Mouse (Mus musculus) left cerebral cortex, adult 8-10 months (tissue): ENCODE results near the gene Clint1. TPM values are rescaled to one million over a fixed set of nuclear protein-coding genes. Genes with fewer than 3 reads are reported as not detected.
A peak's percentile ranks its signal among the peaks of the same experiment; 100 is the strongest.

Source experiments
- DNase-seq, 2 experiments: peaks; one replicate each; pipeline ENCODE4 v3.0.0; 2022; ENCODE audit warnings: low spot score in 2 of 2
- microRNA-seq, 2 experiments: library from miRNA; unstranded; fragments of <30 nt; microRNA quantifications; one replicate each; pipeline ENCODE4 v1.2.0; 2022
- total RNA-seq, 4 experiments: library from RNA; stranded (reverse); gene quantifications; 2 replicates each; pipeline ENCODE4 v1.2.4; 2022

Gene Clint1
- total RNA-seq, 4 experiments from 2014 or later: 47.4 to 51.5 (median 48.0) TPM

DNA sequence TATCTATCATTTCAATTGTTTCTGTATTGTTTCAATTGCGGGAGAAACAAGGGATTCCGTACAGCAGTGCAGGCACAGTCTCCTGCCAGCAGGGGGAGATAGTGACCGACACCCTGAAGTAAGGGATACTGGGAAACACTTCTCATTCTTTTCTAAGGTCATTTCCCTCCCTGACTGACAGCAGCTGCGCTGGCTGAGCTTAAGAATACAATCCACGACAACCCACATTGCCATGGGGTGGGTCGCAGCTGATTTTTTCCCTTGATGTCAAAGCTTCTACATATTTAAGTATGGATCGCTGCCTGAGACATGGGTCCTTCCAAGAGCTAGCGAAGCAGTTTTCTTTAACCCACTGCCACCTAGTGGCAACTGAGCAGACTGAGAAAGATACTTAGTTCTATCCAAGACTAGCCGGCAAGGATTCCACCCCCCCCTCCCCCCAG, 74.8 kb downstream of the Clint1 start:
- DNase-seq: peak; percentile 60 to 62

DNA sequence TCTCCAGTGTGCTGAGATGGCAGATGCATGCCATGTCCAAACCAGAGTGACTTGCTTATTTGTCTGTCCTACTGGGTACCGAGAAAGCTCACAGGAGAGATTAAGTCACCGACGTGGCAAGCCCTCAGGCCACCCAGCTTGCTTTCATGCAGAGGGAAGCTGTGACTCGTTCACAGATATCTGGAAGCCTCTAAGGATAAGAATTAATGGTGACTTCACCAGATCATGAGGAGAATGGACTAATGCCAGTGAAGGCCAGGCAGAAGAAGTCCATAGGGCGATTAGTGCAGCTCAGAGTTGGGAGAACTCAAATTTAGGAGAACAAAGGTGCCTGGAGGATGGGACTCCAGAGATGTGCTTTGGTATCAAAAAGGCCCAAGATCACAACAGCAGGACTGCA, 75.6 kb downstream of the Clint1 start:
- DNase-seq: no peak

DNA sequence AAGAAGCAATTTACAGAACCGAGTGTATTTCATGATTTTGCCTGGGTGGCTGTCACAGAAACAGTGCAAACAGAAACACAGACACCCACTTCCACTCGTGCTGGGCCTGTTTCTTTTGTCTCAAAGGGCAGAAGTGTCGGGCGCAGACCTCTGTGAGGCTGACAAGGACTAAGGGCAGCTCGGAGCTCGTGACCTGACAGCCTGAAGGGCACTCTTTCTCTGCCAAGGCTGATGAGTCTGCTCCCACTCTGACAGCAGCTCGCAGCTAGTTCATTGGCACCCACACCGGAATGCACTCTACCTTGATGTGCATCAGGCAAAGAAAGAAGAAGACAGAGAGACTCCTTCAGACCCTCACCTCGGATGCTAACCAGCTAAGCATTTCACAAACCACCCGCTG, 77.7 kb downstream of the Clint1 start:
- no peak for DNase-seq

DNA sequence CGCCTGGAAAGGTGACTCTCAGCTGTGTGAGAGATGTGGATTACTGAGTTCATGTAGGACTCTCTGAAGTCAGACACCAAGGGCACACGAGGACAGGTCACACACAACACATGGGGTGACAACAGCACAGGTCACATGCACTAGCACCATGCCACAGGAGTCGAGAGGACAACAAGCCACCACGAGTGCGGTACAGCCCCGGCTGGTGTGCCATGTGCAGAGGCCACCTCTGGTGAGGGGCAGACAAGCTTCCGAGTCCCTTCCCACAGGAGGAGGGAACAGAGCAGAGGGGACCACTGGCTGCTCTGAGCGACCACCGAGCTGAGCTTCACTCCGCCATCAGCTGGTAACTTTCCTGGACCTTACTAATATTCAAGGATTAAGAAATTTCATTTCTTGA, 80.9 kb downstream of the Clint1 start:
- no peak for DNase-seq

DNA sequence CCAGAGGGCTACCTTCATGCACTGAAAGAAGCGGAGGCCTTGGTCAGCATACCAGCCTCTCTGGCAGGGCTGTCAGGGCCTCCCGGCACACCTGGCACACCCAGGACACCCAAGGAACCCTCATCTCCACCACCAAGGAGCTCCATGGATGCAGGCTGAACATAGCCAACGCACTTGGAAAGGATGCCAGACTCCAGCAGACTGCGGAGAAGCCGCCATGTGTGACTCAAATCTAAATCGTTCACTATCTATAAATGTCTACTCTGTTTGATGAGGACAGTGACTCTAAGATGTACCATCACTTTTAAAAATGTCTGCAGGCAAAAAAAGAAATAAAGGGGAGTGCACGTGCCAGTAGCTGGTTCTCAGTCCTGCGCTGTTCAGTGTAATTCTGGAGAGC, 85.6 kb downstream of the Clint1 start:
- DNase-seq: no peak

DNA sequence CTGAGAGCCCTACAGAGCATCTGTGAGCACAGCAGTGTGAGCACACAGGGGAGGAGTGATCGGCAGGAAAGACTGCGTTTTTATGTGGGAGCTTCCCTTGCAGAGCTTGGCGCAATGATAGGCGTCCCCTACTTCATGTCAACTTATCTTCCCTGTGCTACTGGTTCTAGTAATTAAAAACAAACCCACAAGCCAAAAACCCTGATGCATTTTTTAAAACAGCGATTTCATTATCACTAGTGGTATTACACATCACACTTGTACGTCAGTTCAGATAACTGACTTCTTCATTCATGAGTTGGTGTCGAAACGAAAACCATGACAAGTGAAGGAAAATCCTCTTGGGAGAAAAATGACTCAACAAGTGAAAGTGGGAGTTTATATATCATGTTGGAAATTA, 87.1 kb downstream of the Clint1 start:
- DNase-seq: no peak

DNA sequence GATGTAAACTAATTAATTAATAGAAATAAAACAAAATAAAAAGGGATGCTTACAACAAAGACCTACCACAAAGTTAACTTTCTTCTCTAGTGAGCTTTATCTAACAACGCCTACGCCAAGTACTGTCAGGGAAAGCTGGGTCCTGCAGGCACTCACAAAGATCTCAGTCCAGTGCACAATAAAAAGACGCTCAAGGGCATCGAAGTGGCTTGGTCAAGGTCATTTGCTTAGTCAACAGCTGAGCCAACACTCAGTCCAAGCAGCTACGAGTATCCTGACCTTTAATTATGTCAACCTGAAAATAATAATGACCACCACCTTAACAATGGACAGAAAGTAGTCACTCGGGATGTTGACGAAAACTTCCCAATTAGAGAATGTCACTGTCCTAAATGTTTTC, 90.4 kb downstream of the Clint1 start:
- DNase-seq: no peak

DNA sequence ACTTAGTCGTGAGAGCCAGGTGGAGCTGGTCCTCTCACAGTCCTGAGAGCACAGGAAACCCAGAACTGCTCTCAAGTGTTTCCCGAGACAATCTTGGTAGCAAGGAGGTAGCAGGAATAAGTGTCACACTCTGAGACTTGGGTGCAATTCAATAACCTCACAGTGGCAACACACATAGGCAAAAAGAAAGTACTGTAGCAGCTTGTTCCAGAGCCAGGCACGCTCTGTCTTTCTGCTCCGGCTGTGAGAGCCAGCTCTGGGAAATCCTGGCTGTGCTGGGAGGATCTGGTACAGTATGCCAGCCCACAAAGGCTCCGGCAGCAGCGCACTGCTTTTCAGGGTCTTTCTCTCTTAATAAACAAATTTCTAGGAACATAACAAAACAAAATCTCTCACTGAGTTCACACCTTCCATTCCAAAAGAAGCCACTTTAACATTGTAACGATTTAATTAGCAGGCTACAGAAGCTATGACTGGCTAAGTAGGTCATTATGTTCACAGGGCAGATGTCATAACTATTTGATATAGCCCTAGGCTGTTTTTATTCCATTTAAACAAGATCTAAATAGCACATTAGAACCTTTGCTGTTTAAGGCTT, 91.4 kb downstream of the Clint1 start:
- DNase-seq: peak in 1 of 2 experiments; percentile 38

DNA sequence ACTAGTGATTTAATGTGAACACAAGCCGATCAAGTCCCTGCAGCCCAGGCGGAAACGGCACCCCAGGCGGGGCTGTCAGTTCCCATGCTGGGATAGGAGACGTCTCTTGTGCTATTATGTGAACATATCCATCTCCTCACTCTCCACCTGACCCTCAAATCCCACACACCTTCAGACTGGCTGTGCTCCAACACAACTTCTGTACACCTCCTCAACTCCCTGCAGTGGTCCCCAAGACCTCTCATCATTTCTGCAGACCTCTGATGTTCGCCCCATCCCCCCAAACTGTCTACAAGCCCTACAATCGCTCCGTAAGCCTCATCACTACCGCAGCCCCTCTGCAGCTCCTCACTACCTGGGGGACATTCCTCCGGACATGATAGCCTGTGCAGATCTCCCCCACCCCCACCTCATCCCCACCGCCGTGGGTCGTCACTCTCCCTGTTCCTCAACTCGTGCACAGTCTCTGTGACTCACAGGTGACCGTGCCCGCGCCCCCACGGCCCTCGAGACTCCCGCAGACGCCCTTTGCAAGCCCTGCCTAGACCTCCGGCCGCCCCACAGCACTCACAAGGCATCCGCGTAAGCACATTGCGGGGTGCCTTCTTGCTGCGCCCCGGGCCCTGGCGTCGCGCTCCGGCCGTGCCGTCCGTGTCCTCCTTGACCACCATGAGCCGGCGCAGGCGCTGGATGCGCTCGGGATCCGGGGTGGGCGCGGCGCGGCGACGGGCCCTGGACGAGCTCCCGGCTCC, 92.2 kb downstream of the Clint1 start:
- DNase-seq: no peak

DNA sequence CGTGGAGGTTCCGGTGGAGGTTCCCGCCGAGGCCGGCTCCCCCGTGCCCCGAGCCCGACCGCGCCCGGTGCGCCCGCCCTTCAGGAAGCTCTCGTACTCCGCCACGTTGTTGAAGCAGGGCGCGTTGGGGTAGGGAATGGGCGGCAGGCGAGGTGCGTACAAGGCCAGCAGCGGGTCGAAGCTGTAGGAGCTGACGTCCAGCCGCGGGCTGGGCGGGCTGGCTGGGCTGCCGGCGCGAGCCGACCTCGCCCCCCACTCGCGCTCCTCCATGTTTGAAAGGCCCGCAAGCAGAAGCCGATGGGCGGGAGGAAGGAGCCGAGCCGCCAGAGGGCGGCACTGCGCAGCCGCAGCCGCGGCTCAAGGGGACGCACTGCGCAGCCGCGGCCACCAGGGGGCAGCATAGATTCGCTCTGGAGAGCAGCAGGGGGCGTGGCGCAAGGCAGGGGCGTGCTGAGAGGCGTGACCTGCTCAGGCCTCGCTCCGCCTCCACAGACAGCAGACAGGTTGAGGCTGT, 92.8 kb downstream of the Clint1 start, which contains the start of gene Lsm11:
Lsm11 (minus strand) TSS at position 293 of the 514 bp plus-strand sequence.
- DNase-seq: peak; percentile 90 to 96

DNA sequence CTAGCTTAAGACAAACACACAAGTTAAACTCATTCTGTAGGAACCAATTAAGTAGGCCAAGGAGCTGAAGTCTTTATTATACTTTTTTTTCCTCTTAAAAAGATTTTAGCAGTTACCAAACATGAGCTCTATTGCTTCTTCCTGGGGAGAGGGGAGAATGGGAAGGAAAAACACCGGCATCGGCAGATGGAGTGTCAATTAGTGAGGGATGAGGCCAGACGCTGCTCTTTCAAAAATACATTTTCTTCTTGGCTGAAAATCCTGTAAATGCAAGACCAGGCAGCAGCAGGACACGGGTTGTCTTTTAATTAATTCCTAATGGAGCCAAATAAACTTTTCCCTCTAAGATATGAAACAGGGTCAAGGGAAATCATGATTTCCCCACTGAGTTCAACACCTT, 94.9 kb downstream of the Clint1 start:
- DNase-seq: peak in 1 of 2 experiments; percentile 6

DNA sequence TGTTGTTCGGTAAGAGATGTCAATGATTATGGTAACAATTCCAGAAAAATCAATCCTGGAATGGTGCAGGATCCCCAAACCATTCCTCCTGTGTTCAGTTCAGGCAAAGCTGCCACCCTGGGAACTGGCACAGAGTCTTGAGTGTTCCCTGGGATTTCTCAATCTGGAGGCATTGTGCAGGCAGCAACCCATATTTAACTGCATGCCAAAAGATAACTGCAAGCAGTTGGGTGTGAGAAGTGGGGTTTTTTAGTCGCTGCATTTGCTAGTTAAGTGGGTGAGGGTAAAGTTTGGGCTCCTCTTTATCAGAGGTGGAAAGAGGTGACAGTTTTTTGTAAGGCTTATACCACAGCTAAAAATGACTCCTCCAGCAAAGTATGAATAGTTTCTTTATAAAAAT, 95.6 kb downstream of the Clint1 start:
- DNase-seq: peak in 1 of 2 experiments; percentile 57

DNA sequence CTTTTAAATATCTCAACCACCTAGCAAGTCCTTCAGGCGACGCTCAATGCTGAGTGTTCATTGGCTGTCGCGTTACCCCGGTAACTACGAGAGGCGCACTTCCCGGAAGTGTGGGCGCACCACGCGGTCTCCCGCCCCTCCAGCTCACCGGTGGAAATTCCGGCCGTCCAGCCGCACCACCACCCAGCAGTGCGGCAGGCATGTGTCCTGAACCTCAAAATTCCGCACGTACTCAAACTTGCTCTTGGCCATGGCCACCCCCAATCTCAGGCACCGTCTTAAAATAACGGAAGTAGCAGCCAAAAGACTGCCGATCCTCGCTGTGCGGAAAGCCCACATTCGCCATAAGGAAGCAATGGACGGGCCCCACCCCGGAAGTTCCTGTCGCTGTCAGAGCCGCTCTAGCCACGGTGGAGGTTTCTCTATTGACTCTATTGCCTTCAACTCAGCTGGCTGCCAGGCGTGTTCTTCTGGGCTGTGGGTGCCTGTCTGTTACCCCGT, 103.3 kb downstream of the Clint1 start, which contains the start of gene Thg1l:
Thg1l (minus strand) TSS at position 368 of the 501 bp plus-strand sequence.
- peak; percentile 88 to 92 for DNase-seq

DNA sequence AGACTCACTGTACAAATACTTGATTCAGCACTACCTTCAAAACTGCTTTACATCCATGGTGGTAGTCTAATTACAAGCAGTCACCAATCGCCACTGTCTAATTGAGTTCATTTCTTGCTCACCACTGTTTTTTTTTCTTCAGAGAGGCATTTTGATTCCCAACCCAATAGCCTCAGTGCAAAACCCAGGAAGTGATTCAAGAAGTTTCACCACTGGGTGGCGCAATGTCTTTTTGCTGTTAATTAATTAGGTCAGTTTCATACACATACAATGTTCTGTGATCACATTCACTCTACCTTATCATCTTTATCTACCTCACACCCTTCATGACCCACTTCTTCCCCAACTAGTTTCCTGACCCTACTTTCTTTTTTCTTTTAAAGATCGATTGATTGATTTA, 107.7 kb downstream of the Clint1 start:
- no peak for DNase-seq

DNA sequence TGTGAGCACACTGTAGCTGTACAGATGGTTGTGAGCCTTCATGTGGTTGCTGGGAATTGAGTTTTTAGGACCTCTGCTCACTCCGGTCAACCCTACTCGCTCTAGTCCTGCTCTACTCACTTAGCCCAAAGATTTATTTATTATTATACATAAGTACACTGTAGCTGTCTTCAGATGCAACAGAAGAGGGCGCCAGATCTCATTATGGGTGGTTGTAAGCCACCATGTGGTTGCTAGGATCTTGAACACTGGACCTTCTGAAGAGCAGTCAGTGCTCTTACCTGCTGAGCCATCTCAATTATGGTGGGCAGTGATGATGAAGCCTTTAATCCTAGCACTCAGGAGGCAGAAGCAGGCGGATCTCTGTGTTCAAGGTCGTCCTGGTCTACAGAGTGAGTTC, 108.2 kb downstream of the Clint1 start:
- DNase-seq: no peak

Small RNA genes lying within 50 kb of the gene (microRNA-seq; reads per million reads assigned to microRNA genes)
- gene Gm22751: 0 reads per million in 2 experiments

Other genes starting within 250 kb of the Clint1 start
- gene Lsm11, start 92.9 kb downstream of the Clint1 start, total RNA-seq: 10 to 100 TPM; 13.0 to 15.5 (median 13.8) TPM
- 10 to 100 TPM; 10.4 to 11.8 (median 11.4) TPM for gene Thg1l, start 103.4 kb downstream of the Clint1 start, total RNA-seq
- gene Sox30, start 128.3 kb downstream of the Clint1 start, total RNA-seq: under 1 TPM in 1 of 4 experiments, not detected in 3; 0.11 TPM
- gene Gm12166, start 200.3 kb downstream of the Clint1 start, total RNA-seq: 1 to 10 TPM; 2.8 to 5.4 (median 3.2) TPM
- 10 to 100 TPM; 10.6 to 13.0 (median 10.9) TPM for gene Adam19, start 203.9 kb downstream of the Clint1 start, total RNA-seq